Mouse (Mus musculus) brain, embryonic 18.5 days (tissue): ENCODE measurements at regions not wholly inside any gene's neighbourhood (a gene's known extent, or its start where the extent isn't known, plus 50 kb on each side); places are given as distances from the start of the nearest gene placed in this dataset.

Source experiments
- DNase-seq: peaks from one replicate; pipeline ENCODE4 v3.0.0-alpha.2; 2012; ENCODE audit warnings: low read depth, low spot score

DNA sequence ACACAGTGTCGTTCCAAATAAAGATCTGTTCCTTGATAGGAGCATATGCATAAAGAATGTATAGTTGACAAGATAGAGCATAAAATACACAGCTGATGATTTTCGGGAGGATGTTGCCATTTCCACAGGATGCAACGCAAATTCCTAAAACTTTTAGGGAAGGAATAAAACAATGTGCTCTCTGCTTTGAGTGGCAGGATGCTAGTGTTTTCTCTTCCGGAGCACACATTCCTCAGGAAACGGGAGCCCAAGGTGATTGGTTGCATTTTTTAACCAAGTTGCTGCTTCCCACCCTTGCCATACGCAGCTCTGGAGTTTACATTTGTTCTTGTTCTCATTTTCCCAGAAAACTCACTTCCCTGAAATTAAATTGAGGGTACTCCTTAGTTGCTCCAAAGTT is 116.8 kb upstream of the Arhgap28 start:
- no peak for DNase-seq

DNA sequence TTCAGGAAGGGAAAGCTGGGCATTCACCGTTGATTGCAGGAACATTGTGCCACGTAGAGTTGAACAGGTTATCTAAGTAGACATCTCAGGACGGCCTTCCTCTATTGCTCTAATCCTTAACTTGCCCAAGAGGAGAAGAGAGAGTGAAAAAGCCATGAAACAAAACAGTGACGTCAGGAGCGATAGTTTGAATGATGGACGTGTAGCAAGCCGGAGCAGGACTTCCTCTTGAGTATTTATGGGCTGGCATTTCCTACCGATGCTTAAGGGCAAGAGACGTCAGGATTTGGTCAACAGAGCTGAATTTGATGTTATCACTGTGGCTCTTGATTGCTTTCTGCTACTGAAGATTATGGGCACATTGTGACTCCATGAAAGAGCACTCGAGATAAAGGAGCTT is 130.5 kb upstream of the Arhgap28 start:
- DNase-seq, result no peak

DNA sequence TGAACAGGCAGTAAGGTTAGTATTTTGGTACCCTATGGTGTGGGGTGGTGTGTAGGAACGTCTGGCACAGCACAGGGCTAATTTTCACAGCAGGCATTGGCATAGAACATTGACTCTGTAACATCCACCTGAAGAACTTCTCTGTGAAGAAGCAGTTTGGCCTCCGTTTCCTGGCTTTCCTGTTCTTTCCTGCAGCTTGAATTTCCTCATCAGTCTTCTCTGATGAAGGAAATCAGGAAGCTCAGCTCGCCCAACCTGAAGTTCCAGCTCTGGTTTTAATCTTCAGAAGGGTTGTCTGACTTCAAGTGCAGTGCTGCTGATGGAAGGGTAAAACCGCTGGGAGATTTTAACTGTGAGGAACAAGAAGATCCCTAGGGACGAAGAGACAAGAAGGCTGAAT is 131.5 kb upstream of the Arhgap28 start:
- DNase-seq, result no peak

DNA sequence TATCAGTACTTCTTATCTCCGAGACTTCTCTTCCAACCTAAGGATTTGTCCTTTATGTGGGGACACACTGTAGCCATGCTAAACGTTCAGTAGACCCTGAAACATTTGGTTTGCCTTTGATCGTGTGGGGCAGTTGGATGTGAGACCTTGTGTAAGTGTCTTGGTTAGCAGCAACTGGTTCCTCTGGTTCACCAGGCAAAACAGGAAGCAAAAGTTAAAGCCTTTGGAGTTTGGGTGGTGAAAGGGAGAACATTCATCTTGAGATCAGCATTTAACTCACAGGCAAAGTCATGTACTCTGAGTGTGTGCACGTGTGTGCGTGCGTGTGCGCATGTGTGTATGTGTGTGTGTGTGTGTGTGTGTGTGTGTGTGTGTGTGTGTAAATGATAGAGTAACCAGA is 130.3 kb upstream of the L3mbtl4 start:
- no peak for DNase-seq

DNA sequence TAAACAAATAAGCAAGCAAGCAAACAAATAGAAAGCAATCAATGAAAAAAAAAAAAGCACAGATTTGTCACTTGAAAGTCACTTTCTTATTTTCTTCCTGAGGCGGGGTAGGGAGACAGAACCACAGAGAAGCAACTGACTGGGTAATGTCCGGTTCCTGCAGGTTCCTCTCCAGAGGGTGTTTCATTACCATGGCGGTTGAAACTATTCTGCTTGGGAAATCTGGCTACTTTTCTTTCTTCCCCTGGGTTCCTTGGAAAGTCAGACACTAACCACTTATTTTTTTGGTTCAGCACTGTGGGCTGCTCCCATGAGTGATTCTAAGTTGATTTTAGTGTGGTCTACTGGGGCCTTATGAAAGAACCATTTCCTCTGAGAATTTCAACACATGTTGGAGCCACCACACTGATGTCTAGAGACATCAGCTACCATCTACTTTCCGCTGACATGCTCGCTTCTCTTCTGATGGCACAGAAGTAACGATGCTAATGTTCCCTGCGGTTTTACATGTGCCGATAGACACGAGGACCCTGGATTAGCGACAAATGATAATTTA is 124.3 kb upstream of the L3mbtl4 start:
- no peak for DNase-seq

DNA sequence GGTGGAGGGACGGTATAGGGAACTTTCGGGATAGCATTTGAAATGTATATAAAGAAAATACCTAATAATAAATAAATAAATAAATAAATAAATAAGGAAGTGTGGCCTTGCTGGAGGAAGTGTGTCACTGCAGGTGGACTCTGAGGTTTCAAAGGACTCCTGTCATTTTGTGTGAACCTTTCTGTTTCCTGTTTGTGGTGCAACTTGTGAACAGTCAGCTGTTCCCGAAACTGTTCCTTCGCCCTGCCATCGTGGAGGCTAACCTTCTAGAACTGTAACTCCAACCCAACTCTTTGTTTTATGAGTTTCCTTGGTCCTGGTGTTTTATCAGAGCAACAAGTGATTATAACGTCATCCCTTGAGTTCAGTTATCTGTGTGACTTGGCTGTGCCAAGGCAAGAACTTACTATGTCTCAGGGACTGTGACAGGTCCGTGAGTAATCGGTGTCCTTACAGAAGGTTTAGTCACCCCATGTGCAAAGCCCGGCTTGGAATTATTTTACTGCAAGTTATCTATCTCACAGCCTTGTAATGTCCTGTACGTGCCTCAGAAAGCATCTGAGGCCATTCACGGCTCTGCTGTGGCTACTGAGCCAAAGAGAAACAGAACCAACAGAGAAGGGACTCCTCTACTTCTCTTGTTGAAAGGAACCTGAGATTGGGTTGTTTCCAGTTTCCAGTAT is 121.0 kb upstream of the L3mbtl4 start:
- DNase-seq, result no peak

DNA sequence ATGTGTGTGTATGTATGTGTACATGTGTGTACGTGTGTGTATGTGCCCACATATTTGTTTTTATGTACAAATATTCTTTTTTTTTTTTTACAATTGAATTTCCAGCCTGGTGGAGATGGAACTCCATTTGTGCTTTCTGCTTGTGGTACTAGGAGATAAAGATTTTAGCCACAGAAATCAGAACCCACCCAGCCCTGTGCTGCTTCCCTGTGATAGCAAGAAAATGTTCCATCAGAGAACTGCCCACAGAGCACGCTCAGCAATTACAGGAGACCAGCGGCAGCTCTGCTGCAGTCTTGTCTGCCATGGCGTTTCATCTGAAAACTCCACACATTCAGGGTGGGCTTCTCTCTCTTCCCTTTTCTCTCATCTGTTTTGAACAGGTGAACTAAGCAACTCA is 118.7 kb upstream of the L3mbtl4 start:
- DNase-seq, result no peak

DNA sequence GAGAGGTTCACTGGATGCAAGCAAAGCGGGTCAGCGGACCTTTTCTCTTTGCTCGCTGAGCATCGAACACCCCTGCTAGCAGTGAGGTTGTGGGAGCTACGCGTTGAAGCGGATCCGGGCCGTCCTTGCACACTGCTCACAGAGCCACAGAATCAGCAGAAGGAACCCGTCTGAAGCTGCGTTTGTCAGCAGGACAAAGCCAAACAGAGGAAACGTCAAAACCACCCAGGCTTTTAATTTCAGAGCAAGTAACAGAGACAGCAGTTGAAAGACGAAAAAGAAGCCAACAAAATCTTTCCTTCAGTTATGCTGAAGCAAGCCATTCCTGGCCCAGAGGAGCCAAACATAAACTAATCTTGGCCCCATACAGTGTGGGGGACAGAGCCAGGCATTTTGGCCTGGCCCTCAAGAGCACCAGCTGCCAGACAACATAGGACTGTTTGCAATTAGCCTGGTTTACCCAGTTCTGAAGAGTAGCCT is 115.4 kb upstream of the L3mbtl4 start:
- peak; percentile 30 for DNase-seq

DNA sequence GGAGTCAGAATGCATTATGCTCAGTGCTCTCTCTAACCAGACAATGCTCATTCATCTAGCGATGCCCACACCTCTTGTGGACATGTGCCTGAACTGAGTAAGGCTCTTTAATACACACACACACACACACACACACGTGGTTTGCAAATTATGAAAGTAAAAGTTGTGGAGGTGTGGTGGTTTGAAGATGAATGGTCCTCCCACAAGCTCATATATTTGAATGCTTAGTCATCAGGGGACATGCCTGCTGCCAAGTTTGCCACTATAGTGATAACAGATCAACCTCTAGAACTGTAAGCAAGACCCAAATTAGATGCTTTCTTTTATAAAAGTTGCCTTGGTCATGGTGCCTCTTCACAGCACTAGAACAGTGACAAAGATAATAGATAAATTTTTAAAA is 112.5 kb upstream of the L3mbtl4 start:
- DNase-seq, result no peak

DNA sequence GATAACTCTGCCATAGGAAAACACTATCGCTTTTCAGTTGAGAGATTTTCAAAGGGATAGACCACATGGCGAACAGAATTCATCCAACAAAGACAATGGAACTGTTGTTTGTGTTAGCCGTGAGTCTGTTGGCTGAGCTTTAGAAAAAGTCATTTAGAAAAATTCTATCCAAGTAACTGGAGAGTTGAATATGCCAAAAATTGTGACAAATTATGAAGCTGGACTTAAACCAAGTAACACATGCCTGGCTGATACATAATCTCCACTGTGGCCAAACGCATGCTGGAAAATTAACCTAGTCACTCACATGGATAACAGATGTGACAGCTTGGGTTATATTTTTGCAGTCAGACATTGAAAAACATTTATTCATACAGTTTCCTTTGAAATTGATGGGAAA is 110.1 kb upstream of the L3mbtl4 start:
- peak; percentile 59 for DNase-seq

DNA sequence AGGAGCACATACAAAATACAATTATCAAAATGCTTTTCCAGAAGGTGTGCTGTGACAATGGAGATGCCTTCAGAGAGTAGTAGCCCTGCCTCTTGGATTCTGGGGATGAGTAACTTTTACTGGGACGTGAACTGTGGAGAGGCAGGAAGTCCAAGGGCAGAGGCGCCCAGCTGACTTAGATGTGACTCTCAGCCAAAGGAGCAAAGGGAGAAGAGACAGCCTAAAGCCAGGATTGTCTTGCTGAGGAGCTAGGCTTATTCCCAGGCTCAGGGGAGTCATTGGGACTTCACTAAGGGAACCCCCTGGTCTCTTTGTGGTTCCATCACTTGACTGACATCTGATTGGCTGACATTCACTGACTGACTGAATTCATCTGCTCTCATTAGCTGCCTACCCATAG is 108.9 kb upstream of the L3mbtl4 start:
- no peak for DNase-seq

DNA sequence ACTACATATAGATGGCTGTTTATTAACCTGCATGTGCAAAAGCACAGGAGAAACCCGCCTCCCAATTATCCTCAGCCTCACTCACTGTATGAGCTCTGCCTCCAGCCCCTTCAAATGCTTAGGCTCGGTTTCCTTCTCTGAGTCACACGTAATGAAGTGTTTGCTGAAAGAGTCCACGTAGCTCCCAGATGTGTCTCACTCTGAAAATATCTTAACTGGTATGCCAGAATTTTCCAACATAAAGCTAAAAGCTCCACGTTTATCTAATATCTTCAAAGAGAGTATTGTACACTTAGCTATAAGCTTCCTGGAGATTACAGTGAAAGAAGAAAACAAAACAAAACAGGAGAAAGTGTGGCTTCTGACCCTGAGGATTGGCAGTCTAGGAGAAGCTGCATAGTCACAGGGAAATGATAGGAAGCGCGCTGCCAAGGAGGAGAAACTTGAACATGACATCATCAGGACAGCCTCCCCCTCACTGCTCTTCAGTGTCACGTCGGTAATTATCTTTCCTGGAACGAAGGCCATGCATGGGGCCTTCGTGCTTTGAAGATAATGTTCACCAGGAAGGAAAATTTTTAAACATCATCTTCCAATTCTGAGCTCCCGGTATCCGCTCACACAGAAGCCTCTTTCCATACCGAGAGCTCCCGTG is 108.3 kb upstream of the L3mbtl4 start:
- DNase-seq, result no peak

DNA sequence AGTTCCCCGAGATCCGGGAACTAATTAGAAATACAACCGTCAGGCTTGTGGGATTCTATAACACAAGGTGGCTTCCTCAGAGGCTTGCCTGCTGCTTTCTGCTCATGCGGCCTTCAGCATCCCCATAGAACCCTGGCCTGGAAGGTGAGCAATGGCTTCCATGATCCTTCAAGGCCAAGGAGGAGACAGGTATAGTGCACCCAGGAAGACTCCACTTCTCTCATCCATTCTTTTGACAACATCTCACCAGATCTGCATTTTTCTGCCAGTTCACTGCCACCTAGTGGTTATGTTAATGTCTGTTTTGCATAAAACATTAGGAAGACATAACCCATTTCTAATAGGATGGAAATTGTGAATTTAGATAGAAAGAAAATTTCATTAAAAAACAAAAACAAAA is 107.2 kb upstream of the L3mbtl4 start:
- no peak for DNase-seq

DNA sequence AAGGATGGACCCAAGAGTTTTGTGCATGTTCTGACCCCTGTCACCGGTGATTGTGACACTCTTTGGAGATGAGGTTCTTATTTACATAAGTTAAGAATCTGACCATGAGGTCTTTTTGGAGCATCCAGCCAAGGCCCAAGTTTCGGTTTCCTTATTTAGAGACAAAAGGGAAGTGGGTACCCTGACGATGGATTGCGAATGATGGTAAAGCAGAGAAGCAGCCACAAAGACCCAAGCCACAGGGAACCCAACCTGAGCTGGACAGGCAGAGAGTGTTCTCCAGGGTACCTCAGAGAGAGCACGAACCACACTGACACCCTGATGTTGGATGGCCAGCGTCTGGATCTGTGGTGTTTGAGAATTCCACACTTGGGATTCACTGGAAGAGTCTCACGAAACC is 100.8 kb upstream of the L3mbtl4 start:
- no peak for DNase-seq

DNA sequence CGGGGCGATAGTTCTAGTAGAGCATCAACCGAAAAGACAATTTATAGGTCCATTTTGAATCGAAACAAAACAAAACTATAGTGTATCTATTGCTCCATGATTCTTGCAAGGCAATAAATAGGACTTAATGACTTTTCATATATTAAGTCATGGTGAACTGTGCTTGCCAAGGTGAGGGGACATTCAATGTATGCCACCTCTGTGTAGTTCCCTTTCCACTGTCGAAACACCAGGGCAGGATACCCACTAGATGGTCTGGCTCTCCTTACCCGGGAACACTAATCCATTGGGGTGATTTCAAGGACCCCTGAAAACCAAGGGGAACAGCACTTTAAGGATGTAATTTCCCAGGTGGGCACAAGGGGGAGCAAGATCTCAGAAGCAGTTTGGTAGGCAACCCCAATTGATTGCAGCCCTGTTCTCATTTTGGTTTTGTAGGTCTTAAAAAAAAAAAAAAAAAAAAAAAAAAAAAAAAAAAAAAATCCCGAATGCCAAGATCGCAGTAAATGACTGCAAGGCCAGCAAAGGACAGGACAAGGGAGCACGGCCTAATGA is 96.9 kb upstream of the L3mbtl4 start:
- no peak for DNase-seq

DNA sequence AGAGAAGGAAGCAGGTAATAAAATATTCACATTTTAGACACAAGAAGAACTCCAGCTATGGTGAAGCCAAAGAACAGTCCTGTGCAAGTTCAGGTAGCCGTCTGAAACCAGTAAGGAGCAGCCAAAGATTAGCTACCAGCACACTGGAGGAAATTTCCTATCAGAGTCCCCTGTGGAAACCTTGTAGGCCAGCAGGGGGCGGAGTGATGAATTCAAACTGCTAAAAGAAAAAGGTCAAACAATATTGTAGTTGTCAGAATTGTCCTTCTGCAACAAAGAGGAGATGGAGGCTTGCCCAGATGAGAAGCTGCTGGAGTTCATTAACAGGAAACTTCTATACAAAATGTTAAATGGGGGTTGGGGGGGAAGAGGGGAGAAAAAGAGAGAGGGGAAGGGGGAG is 95.8 kb upstream of the L3mbtl4 start:
- no peak for DNase-seq

DNA sequence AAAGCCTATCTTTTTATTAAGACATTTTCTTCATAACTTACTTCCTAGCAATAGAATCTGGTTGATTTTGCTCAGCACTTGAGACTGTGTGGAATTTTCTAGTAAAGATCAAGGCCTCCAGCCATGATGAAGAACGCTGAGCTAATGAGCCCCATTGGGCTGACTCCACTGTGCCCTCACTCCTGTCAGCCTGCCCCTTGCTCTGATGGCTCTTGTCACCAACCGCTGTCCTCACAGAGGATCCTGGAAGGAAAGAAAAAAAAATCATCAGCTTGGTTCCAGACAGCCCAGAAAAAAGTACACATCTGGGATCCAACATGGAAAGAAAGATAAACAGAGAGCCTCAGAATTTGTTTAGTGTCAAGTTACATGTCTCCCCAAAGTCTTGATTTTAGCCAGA is 88.2 kb upstream of the L3mbtl4 start:
- DNase-seq, result no peak

DNA sequence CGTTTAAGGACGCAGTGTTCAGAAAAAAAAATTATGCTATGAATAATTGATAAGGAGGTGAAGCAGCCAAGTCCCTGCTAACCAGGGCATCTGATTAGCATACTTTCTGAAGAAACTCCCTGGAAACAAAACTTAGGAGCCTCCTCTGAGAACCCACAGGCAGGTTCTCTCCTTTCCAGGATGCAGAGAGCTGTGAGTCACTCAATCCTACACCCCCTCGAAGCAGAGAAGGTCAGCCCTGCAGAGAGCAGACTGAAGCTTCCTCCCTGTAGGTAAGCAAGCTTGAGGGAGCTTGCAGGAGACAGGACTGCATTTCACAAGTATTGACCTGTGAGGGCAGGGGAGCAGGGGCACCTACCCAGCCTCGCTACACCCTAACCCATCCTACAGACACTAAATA is 83.7 kb upstream of the L3mbtl4 start:
- DNase-seq, result no peak

DNA sequence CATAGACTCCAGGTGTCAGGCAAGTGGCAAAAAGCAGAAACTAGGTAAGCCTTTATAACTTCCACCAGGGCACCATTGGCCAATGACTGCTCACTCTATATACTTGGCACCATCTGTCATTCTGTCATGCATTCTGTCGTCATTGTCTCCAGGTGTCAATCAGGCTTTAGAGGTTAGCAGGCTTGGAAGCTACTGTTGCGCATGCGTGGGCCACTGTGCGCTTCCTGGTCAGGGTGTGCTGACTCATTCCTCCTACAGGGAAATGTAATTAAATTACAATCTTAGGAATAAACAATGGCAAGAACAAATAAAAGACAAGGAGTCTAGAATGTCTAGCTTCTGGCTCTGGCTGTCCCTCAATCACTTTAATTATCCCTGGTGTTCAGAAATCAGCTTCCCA is 68.1 kb upstream of the L3mbtl4 start:
- DNase-seq, result no peak

DNA sequence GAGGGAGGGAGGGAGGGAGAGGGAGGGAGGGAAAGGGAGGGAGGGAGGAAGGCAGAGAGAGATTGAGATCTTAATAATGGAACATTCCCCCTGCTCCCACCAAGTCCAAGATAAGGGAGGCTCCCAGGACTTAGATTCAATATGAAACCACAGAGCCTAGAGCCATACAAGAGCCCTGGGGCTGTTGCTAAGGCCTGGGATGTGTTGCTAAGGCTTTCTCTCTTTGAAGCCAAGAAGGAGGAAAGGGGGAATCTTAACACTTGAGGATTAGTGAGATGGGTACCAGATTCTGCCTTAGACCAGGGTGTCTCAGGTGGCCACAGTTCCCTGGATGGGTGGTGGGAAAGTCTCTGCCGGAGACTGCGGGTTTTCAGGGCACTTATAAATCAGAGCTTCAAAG is 64.8 kb upstream of the L3mbtl4 start:
- no peak for DNase-seq

DNA sequence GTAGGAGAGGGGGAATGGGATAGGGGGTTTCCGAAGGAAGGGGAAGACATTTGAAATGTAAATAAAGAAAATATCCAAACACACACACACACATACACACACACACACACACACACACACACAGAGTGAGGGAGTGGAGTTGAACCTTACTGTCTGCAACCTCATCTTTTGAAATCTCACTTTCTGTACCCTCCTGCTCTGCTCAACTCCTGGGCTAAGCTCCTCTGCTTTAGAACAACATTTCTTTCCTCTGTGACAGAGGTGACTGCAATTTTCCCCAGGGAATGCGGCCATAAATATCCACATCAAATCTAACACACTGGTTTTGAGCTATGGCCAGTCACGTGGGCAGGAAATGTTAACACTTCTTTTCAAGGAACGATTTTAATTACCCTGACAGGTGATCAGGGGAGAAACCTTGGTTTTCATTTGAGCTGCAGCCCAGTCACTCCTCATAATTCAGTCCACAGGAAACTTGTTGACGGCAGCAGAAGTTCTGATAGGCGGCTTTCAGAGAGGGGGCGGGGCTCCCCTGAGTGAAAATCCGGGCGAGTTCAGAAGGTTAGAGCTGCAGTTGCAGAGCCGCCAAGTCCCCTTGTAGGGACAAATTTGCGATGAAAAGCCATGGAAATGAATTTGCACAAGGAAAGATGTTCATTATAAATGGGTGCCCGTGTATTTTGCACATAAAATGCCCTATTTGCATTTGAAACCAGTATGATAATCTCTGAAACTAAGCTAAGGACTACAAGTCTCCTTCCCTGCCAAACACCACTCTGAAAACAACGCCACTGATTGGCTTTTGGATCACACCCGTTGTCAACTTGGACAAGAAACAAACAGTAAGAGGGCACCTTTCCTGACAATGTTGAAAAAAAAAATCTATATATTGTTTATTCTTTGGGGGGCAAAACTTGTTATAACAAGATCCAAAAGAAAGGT is 63.0 kb upstream of the L3mbtl4 start:
- DNase-seq, result no peak

DNA sequence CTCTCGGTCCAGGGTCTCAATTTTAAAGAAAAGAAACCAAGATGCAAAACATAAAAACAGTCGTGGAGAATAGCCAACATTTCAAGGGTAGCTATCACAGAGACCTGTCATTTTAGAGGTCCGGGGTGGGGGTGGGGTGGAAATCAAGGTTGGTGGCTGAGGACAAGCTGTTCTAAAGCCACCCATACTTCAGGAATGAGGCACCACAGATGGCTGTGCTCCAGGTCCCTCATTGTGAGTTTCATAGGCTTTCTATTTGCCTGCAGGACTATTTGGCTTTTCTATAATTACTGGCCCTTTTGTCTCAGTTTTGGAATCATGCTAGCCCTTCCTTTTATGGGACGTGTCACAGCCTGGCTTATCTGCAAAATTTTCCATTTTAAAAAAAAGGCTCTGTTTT is 55.4 kb upstream of the L3mbtl4 start:
- DNase-seq, result no peak
